Mouse (Mus musculus): Measurements from ENCODE around the gene Kbtbd12.

The Kbtbd12 gene

GRCm38 (mm10) chr6:88590231-88590630 lies 47.5 kb downstream of the Kbtbd12 start:
- TF ChIP-seq GATA4 (IDR thresholded peaks at IDR 0.05; ENCODE audit: insufficient replicate concordance, low read length) = no peak

GRCm38 (mm10) chr6:88589517-88589916 lies 48.2 kb downstream of the Kbtbd12 start:
- TF ChIP-seq GATA4 (IDR thresholded peaks at IDR 0.05; ENCODE audit: insufficient replicate concordance, low read length) = no peak

GRCm38 (mm10) chr6:88588581-88589256 lies 49.0 kb downstream of the Kbtbd12 start:
- no peak for TF ChIP-seq GATA4 (IDR thresholded peaks at IDR 0.05; ENCODE audit: insufficient replicate concordance, low read length)

GRCm38 (mm10) chr6:88587091-88587490 lies 50.7 kb downstream of the Kbtbd12 start:
- no peak for TF ChIP-seq GATA4 (IDR thresholded peaks at IDR 0.05; ENCODE audit: insufficient replicate concordance, low read length)

- TF ChIP-seq GATA4 (IDR thresholded peaks at IDR 0.05; ENCODE audit: insufficient replicate concordance, low read length) = no peak
These were observed 53.8 kb downstream of the Kbtbd12 start for GRCm38 (mm10) chr6:88583950-88584349.

- no peak for TF ChIP-seq GATA4 (IDR thresholded peaks at IDR 0.05; ENCODE audit: insufficient replicate concordance, low read length)
These were observed 61.3 kb downstream of the Kbtbd12 start for GRCm38 (mm10) chr6:88576495-88576894.

GRCm38 (mm10) chr6:88566676-88567075 lies 71.1 kb downstream of the Kbtbd12 start:
- TF ChIP-seq GATA4 (IDR thresholded peaks at IDR 0.05; ENCODE audit: insufficient replicate concordance, low read length) = no peak

- no peak for TF ChIP-seq GATA4 (IDR thresholded peaks at IDR 0.05; ENCODE audit: insufficient replicate concordance, low read length)
These were observed 72.7 kb downstream of the Kbtbd12 start for GRCm38 (mm10) chr6:88565033-88565432.

- no peak for TF ChIP-seq GATA4 (IDR thresholded peaks at IDR 0.05; ENCODE audit: insufficient replicate concordance, low read length)
These were observed 77.6 kb downstream of the Kbtbd12 start for GRCm38 (mm10) chr6:88560156-88560555.

- TF ChIP-seq GATA4 (IDR thresholded peaks at IDR 0.05; ENCODE audit: insufficient replicate concordance, low read length) = no peak
These were observed 78.1 kb downstream of the Kbtbd12 start for GRCm38 (mm10) chr6:88559688-88560087.

GRCm38 (mm10) chr6:88558076-88558475 lies 79.7 kb downstream of the Kbtbd12 start:
- TF ChIP-seq GATA4 (IDR thresholded peaks at IDR 0.05; ENCODE audit: insufficient replicate concordance, low read length) = no peak

GRCm38 (mm10) chr6:88557548-88557947 lies 80.2 kb downstream of the Kbtbd12 start:
- TF ChIP-seq GATA4 (IDR thresholded peaks at IDR 0.05; ENCODE audit: insufficient replicate concordance, low read length) = no peak

- no peak for TF ChIP-seq GATA4 (IDR thresholded peaks at IDR 0.05; ENCODE audit: insufficient replicate concordance, low read length)
These were observed 87.8 kb downstream of the Kbtbd12 start for GRCm38 (mm10) chr6:88549916-88550315.

GRCm38 (mm10) chr6:88549137-88549814 lies 88.5 kb downstream of the Kbtbd12 start:
- no peak for TF ChIP-seq GATA4 (IDR thresholded peaks at IDR 0.05; ENCODE audit: insufficient replicate concordance, low read length)

- no peak for TF ChIP-seq GATA4 (IDR thresholded peaks at IDR 0.05; ENCODE audit: insufficient replicate concordance, low read length)
These were observed 89.2 kb downstream of the Kbtbd12 start for GRCm38 (mm10) chr6:88548405-88549049.

GRCm38 (mm10) chr6:88545397-88545790 lies 92.4 kb downstream of the Kbtbd12 start:
- no peak for TF ChIP-seq GATA4 (IDR thresholded peaks at IDR 0.05; ENCODE audit: insufficient replicate concordance, low read length)

All from liver, adult (tissue).